Mouse (Mus musculus) MN1 (cell line): ENCODE data around the gene Chuk.
"Not testable (repeated sequence)": the region's sequence is repeated elsewhere in the genome, so short reads cannot be mapped to it uniquely, and the experiment has no call there.

Source experiments
- DNase-seq: peaks from one replicate; pipeline ENCODE4 v3.0.0-alpha.2; 2016; ENCODE audit warnings: low spot score

Gene Chuk

DNA sequence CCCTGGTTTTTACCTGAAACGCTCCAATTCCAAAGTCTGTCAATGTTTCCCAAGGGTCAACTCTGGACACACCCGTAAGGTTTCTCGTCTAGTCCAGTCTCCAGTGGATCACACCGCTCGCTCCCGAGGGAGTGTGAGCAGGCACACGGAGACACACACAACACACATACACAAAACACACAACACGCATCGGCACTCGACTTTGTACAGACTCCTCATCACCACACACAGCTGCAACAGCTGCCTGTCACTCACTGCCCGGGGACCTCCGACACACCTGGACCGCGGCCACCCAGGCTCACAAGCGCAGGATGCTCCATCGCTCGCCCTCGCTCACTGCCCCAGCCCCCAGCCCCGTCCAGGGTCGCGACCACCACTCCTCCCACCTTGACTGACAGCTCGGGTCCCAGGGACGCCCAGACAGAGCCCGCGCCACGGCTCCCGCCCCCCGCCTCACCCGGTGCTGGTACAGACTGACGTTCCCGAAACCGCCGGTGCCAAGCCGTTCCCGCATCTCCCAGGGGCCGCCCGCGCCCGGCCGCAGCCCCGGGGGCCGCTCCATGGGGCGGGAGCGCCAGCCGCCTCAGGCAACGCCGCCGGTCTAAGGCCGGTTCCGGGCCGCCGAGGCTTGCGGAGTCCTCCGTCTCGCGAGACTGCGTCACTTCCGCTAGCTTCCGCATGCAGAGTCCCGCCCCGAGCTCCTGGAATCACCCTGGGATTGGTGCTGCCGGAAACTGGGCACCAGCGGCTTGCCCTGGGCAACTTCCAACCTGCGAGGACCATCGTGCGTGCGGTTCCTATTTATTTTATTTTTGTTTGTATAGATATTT is at the start of gene Chuk:
Chuk (minus strand) TSS at position 650 of the 830 bp plus-strand sequence.
- peak; percentile 94 for DNase-seq

GRCm38 (mm10) chr19:44157005-44157404 is 49.7 kb upstream of the Chuk start:
- DNase-seq = no peak

DNA sequence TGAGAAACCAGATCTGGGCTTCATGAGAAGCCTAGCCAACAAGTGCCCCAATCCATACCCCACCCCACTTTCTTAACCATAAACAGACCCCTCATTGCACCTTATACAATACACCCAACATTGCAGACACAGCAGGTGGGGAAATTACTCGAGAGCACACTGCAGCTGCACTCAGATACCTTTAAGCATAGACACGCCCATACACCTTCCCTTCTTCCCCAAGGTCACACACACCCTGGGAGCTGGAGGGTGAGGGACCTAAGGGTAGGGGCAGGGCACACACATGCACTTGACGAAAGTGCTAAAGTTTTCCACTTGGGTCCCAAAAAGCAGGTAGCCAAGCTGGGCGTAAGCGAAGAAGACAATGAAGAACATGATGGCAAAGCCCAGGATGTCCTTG is 46.5 kb upstream of the Chuk start:
- no peak for DNase-seq

DNA sequence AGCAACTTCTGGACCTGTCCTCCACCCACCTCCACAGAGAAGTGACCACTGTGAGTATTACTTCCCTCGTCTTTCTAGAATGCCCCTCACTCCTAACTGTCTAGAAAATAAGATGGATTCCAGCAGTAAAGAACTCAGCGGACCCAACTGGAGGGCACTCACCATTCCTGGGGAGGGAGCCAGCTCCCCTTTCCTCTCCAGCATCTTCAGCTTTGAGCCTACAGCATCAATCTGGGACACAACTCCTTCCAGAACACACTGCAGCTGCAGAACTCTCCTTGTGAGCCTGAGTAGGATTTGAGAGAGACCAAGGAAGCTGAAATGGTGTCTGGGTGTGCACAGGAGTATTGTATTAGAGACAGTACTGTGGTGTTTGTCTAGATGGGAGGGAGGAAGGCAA is 41.7 kb upstream of the Chuk start:
- no peak for DNase-seq

GRCm38 (mm10) chr19:44148345-44148744 is 41.1 kb upstream of the Chuk start:
- no peak for DNase-seq

GRCm38 (mm10) chr19:44146951-44147350 is 39.7 kb upstream of the Chuk start:
- no peak for DNase-seq

GRCm38 (mm10) chr19:44146568-44146879 is 39.2 kb upstream of the Chuk start:
- DNase-seq = no peak

GRCm38 (mm10) chr19:44145702-44146567 is 38.7 kb upstream of the Chuk start, which contains the start of gene Bloc1s2:
Gene Bloc1s2, minus strand, starts transcription at chr19:44146446.
- DNase-seq = peak; percentile 83

DNA sequence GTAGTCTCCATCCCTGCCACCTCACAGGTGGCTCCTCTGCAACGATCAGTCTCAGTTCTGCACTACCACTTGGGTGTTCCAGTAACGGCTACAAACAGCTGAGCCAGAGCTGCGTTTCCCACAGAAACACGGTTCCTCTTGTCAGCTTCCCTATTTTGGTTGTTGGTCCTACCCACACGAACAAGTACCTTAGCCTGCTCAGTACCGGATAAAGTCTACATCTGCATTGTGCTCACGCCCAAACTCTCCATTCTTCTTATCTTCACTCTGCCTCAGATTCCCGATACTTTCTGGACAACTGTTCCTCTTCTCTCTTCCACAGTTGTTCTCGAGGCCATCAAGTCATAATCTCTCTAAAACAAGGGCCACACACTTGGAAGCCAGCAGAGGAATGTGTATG is 37.1 kb upstream of the Chuk start:
- DNase-seq = no peak

DNA sequence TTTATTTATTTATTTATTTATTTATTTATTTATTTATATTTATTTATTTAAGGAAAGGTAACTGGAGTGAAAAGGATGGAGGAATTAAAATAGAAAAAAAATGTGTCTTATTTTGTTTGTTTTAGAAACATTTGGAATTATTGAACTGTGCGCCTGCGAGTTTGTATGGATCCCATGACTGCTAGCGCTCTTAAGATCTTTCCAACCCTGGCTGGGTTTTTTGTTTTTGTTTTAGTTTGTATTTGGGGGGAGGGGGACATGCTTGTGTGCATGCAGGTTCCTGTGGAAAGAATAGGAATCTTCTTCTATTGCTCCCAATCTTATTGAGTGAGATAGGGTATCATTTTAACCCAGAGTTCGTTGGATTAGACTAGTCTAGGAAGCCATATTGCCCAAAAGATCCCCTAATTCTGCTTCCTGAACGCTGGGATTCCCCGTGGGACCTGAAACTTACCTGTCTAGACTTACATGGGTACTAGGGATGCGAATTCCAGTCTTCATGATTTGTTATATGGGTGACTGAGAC is 28.7 kb upstream of the Chuk start:
- DNase-seq = no peak

GRCm38 (mm10) chr19:44135072-44135959 is 28.0 kb upstream of the Chuk start, which contains the start of gene Cwf19l1:
Gene Cwf19l1, minus strand, starts transcription at chr19:44135876.
- peak; percentile 88 for DNase-seq

DNA sequence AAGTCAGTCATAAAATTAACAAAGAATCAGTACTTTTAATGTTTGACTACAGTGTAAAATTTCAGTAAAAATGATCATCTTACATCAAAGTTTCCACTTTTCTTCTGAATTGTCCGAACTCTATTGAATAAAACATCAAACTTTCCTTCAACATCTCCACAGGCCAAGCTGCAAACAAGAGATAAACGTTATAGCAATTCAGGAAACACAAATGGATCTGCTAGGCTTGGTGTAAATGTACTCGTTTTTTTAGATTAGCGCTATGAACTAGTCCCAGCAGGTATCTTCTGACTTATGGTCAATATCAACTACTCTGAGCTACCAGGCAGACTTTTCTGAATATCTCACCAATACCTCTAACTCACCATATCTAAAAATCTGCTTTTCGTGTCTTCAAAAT is 25.6 kb upstream of the Chuk start:
- no peak for DNase-seq

- no peak for DNase-seq
Measured at GRCm38 (mm10) chr19:44128560-44128959, 21.3 kb upstream of the Chuk start.

DNA sequence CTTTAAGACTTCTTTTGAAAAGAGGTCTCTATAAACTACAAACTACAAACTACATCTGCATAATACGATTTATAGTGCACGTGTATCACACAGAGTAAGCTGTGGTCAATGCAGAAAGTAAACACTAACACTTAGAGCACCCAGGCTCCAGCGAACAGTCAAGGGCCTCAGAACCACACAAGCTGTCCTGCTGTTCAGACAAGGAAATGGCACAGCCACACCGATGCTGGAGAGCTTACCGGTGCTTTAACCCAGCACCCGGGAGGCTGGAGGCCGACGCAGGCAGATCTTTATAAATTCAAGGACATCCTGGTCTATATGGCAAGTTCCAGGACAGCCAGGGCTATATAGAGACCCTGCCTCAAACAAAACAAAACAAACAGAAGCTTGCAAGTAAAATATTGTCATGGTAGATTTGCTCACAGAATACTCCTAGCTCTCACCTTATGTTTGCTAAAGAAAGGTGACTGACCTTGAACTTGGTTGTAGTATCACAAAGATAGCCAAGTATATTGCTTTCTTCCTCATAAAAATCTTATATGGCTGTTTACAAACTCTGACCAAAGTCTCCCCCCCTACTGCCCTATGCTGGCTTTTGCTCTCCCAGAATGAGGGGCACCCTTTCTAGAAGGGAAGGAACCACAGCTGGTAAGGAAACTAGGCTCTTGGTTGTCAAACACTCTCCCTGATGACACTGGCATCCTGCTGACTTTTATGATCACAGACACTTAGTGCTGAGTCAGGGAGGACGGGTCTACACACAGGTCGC is 20.6 kb upstream of the Chuk start:
- no peak for DNase-seq

GRCm38 (mm10) chr19:44121137-44121536 is 13.9 kb upstream of the Chuk start:
- no peak for DNase-seq

DNA sequence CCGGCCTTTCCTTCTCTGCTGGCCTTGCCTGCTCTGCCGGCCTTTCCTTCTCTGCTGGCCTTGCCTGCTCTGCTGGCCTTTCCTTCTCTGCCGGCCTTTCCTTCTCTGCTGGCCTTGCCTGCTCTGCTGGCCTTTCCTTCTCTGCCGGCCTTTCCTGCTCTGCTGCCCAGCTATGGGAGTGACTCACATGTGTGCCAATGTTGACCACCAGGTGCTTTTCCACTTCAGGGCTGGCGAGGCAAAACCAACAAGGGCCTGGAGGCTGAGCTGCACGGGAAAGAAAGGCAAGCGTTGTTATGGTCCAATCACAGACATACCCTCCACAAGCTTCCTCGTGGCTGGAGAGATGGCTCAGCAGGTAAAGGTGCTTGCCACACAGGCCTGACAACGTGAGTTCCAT is 13.4 kb upstream of the Chuk start:
- not testable (repeated sequence) for DNase-seq

- DNase-seq = no peak
Measured at GRCm38 (mm10) chr19:44117793-44118192, 10.5 kb upstream of the Chuk start.

GRCm38 (mm10) chr19:44111706-44112105 is 4.4 kb upstream of the Chuk start:
- DNase-seq = no peak

DNA sequence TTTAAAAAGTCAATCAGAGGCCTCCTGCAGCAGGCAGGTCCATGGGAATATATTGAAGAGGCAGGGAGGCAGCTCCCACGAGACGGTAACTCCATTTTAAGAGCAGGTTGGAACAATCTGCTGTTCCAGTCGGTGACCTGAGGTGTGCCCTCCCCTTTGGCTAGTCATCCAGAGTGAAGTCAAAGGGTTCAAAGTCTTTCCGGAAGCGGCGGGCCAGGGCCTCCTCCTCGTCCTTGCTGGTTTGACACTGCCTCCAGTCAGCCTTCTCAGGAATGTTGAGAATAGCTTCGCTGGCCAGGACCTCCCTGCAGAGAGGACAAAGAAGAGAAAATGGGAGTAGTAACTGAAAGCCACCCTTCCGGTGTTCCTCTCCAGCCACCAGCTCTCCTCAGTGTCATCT is 3.1 kb upstream of the Chuk start:
- DNase-seq = no peak

DNA sequence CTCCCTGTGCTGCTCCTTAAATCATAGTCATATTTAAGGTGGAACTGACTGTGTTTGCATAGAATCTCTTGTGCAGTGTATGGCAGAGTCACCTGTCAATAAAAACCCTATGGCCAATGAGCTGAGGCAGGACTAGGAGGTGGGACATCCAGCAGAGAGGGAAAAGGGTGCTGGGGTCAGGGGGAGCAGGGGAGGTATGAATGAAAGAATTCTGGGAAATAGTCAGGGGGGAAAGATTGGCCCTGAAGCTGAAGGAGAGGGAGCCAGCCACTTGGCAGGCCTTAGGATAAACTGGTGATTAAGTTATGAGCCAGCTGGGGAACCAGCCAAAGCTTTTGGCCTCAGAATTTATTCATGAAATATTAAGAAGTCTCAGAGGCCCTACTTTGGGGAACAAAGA is 1.7 kb upstream of the Chuk start:
- no peak for DNase-seq
